Mouse (Mus musculus): ENCODE results near the gene Rab11fip4. TPM values are rescaled to one million over a fixed set of nuclear protein-coding genes. Genes with fewer than 3 reads are reported as not detected.

Gene Rab11fip4
- total RNA-seq, 1 experiment: 13.6 TPM

GRCm38 (mm10) chr11:79675285-79675684, 84.3 kb downstream of the Rab11fip4 start:
- DNase-seq (ENCODE audit: low read depth, low spot score): no peak
- in situ Hi-C loops (cut with MboI; ENCODE audit: low sequenced_read_pairs in 2 of 2, unreplicated experiment in 2 of 2): no loop called here
- Histone ChIP-seq H3K27ac (ENCODE audit: insufficient read depth, low read depth, low read length, poor library complexity, severe bottlenecking) (no peak overlapping the region), H3K4me3 (ENCODE audit: insufficient read depth in 1 of 2, low read depth in 1 of 2, low read length in 2 of 2, poor library complexity in 1 of 2, severe bottlenecking in 1 of 2) (no peak overlapping the region), H3K9ac (ENCODE audit: insufficient read depth, low read depth, low read length, poor library complexity, severe bottlenecking) (no peak overlapping the region), H3K36me3 (ENCODE audit: control insufficient read depth, insufficient read depth, low read length, poor library complexity, severe bottlenecking) (no peaks in the 10 kb centered on the region), H3K4me1 (ENCODE audit: control insufficient read depth in 2 of 2, insufficient read depth in 2 of 2, low read length in 2 of 2, poor library complexity in 1 of 2) (peaks cover 11 to 24% of the 10 kb centered on the region in 2 experiments; a peak in 3 of 4 replicates), H3K9me3 (ENCODE audit: control insufficient read depth, insufficient read depth, low read depth, low read length) (no peaks in the 10 kb centered on the region)
- TF ChIP-seq HCFC1 (IDR thresholded peaks at IDR 0.05; ENCODE audit: borderline replicate concordance, insufficient read depth, low read length) (no peak), ZC3H11A (IDR thresholded peaks at IDR 0.05; ENCODE audit: borderline replicate concordance, low read depth, low read length) (no peak), CHD2 (IDR thresholded peaks at IDR 0.05; ENCODE audit: low read depth, low read length) (no peak), ZNF384 (IDR thresholded peaks at IDR 0.05; ENCODE audit: low read depth, low read length) (no peak), MAFK (IDR thresholded peaks at IDR 0.05; ENCODE audit: insufficient read depth, low read depth, low read length) (no peak)

- DNase-seq (ENCODE audit: low read depth, low spot score): no peak
- no peak overlapping the region for H3K4me3 ChIP-seq (ENCODE audit: insufficient read depth in 1 of 2, low read depth in 1 of 2, low read length in 2 of 2, poor library complexity in 1 of 2, severe bottlenecking in 1 of 2)
- no peak overlapping the region for H3K9ac ChIP-seq (ENCODE audit: insufficient read depth, low read depth, low read length, poor library complexity, severe bottlenecking)
- in situ Hi-C loops (cut with MboI; ENCODE audit: low sequenced_read_pairs in 2 of 2, unreplicated experiment in 2 of 2): no loop called here
- peaks cover 11 to 24% of the 10 kb centered on the region in 2 experiments; a peak in 3 of 4 replicates for H3K4me1 ChIP-seq (ENCODE audit: control insufficient read depth in 2 of 2, insufficient read depth in 2 of 2, low read length in 2 of 2, poor library complexity in 1 of 2)
- TF ChIP-seq ZNF384 (IDR thresholded peaks at IDR 0.05; ENCODE audit: low read depth, low read length) (no peak), CHD2 (IDR thresholded peaks at IDR 0.05; ENCODE audit: low read depth, low read length) (no peak), HCFC1 (IDR thresholded peaks at IDR 0.05; ENCODE audit: borderline replicate concordance, insufficient read depth, low read length) (no peak), MAFK (IDR thresholded peaks at IDR 0.05; ENCODE audit: insufficient read depth, low read depth, low read length) (no peak), ZC3H11A (IDR thresholded peaks at IDR 0.05; ENCODE audit: borderline replicate concordance, low read depth, low read length) (no peak)
- H3K36me3 ChIP-seq (ENCODE audit: control insufficient read depth, insufficient read depth, low read length, poor library complexity, severe bottlenecking): no peaks in the 10 kb centered on the region
- H3K27ac ChIP-seq (ENCODE audit: insufficient read depth, low read depth, low read length, poor library complexity, severe bottlenecking): no peak overlapping the region; the same call in 1 of the 2 replicates
- H3K9me3 ChIP-seq (ENCODE audit: control insufficient read depth, insufficient read depth, low read depth, low read length): no peaks in the 10 kb centered on the region
Observed at GRCm38 (mm10) chr11:79675994-79676393, 85.0 kb downstream of the Rab11fip4 start.

GRCm38 (mm10) chr11:79676483-79676967, 85.5 kb downstream of the Rab11fip4 start:
- Histone ChIP-seq H3K27ac (ENCODE audit: insufficient read depth, low read depth, low read length, poor library complexity, severe bottlenecking) (no peak overlapping the region), H3K9ac (ENCODE audit: insufficient read depth, low read depth, low read length, poor library complexity, severe bottlenecking) (no peak overlapping the region)

GRCm38 (mm10) chr11:79677402-79677801, 86.4 kb downstream of the Rab11fip4 start:
- Histone ChIP-seq H3K27ac (ENCODE audit: insufficient read depth, low read depth, low read length, poor library complexity, severe bottlenecking) (no peak overlapping the region), H3K4me3 (ENCODE audit: insufficient read depth in 1 of 2, low read depth in 1 of 2, low read length in 2 of 2, poor library complexity in 1 of 2, severe bottlenecking in 1 of 2) (no peak overlapping the region), H3K36me3 (ENCODE audit: control insufficient read depth, insufficient read depth, low read length, poor library complexity, severe bottlenecking) (no peaks in the 10 kb centered on the region), H3K9me3 (ENCODE audit: control insufficient read depth, insufficient read depth, low read depth, low read length) (no peaks in the 10 kb centered on the region), H3K9ac (ENCODE audit: insufficient read depth, low read depth, low read length, poor library complexity, severe bottlenecking) (no peak overlapping the region), H3K4me1 (ENCODE audit: control insufficient read depth in 2 of 2, insufficient read depth in 2 of 2, low read length in 2 of 2, poor library complexity in 1 of 2) (peaks cover 7 to 23% of the 10 kb centered on the region in 2 experiments; a peak in 3 of 4 replicates)
- in situ Hi-C loops (cut with MboI; ENCODE audit: low sequenced_read_pairs in 2 of 2, unreplicated experiment in 2 of 2): no loop called here
- TF ChIP-seq HCFC1 (IDR thresholded peaks at IDR 0.05; ENCODE audit: borderline replicate concordance, insufficient read depth, low read length) (no peak), ZNF384 (IDR thresholded peaks at IDR 0.05; ENCODE audit: low read depth, low read length) (no peak), CHD2 (IDR thresholded peaks at IDR 0.05; ENCODE audit: low read depth, low read length) (no peak), MAFK (IDR thresholded peaks at IDR 0.05; ENCODE audit: insufficient read depth, low read depth, low read length) (no peak), ZC3H11A (IDR thresholded peaks at IDR 0.05; ENCODE audit: borderline replicate concordance, low read depth, low read length) (no peak)
- no peak for DNase-seq (ENCODE audit: low read depth, low spot score)

More at GRCm38 (mm10) chr11:79676483-79676967, 85.5 kb downstream of the Rab11fip4 start:
- TF ChIP-seq ZC3H11A (IDR thresholded peaks at IDR 0.05; ENCODE audit: borderline replicate concordance, low read depth, low read length) (no peak), ZNF384 (IDR thresholded peaks at IDR 0.05; ENCODE audit: low read depth, low read length) (no peak), HCFC1 (IDR thresholded peaks at IDR 0.05; ENCODE audit: borderline replicate concordance, insufficient read depth, low read length) (no peak), CHD2 (IDR thresholded peaks at IDR 0.05; ENCODE audit: low read depth, low read length) (no peak), MAFK (IDR thresholded peaks at IDR 0.05; ENCODE audit: insufficient read depth, low read depth, low read length) (no peak)
- DNase-seq (ENCODE audit: low read depth, low spot score): no peak
- no peak overlapping the region for H3K4me3 ChIP-seq (ENCODE audit: insufficient read depth in 1 of 2, low read depth in 1 of 2, low read length in 2 of 2, poor library complexity in 1 of 2, severe bottlenecking in 1 of 2)
- H3K9me3 ChIP-seq (ENCODE audit: control insufficient read depth, insufficient read depth, low read depth, low read length): no peaks in the 10 kb centered on the region
- in situ Hi-C loops (cut with MboI; ENCODE audit: low sequenced_read_pairs in 2 of 2, unreplicated experiment in 2 of 2): no loop called here
- H3K4me1 ChIP-seq (ENCODE audit: control insufficient read depth in 2 of 2, insufficient read depth in 2 of 2, low read length in 2 of 2, poor library complexity in 1 of 2): peaks cover 9 to 23% of the 10 kb centered on the region in 2 experiments; a peak in 3 of 4 replicates
- no peaks in the 10 kb centered on the region for H3K36me3 ChIP-seq (ENCODE audit: control insufficient read depth, insufficient read depth, low read length, poor library complexity, severe bottlenecking)

Data from ES-E14 (cell line).